Mouse (Mus musculus) liver, embryonic 16.5 days (tissue): Measurements from ENCODE around the gene Tbrg4. TPM values are rescaled to one million over a fixed set of nuclear protein-coding genes. Genes with fewer than 3 reads are reported as not detected.

Source experiments
- ATAC-seq: fragments of 200-750 bp; cut with Nextera tagmentation; 2 replicates; pipeline ENCODE4 v1.8.0; 2017; ENCODE audit warnings: low read depth, mild to moderate bottlenecking, moderate number of reproducible peaks, moderate library complexity
- H3K27ac ChIP-seq: fragments of 300-500 bp; sonication (generic); 2 replicates; pipeline ENCODE4 v1.5.1; 2014; ENCODE audit warnings: mild to moderate bottlenecking, low read length
- H3K27me3 ChIP-seq: fragments of 300-500 bp; sonication (generic); 2 replicates; pipeline ENCODE4 v1.6.1; 2014; ENCODE audit warnings: low read depth, low read length, mixed read lengths; ENCODE audit not compliant: control insufficient read depth, insufficient read depth
- H3K36me3 ChIP-seq: fragments of 300-500 bp; sonication (generic); 2 replicates; pipeline ENCODE4 v1.6.1; 2014; ENCODE audit warnings: mild to moderate bottlenecking; ENCODE audit not compliant: control insufficient read depth, insufficient read depth
- H3K4me1 ChIP-seq: fragments of 300-500 bp; sonication (generic); 2 replicates; pipeline ENCODE4 v1.6.1; 2014; ENCODE audit warnings: low read depth, low read length, mixed read lengths; ENCODE audit not compliant: control insufficient read depth
- H3K4me2 ChIP-seq: fragments of 300-500 bp; sonication (generic); 2 replicates; pipeline ENCODE4 v1.6.1; 2014; ENCODE audit warnings: low read depth, low read length, mixed read lengths
- H3K4me3 ChIP-seq: fragments of 300-500 bp; sonication (generic); 2 replicates; pipeline ENCODE4 v1.5.1; 2014; ENCODE audit warnings: low read depth, mild to moderate bottlenecking, low read length
- H3K9ac ChIP-seq: fragments of 300-500 bp; sonication (generic); 2 replicates; pipeline ENCODE4 v1.6.1; 2014; ENCODE audit warnings: low read depth, low read length
- H3K9me3 ChIP-seq: fragments of 300-500 bp; sonication (generic); replicated peaks from 2 replicates; pipeline ENCODE4 v1.6.1; 2016; ENCODE audit warnings: low read length; ENCODE audit not compliant: control insufficient read depth
- WGBS: fragments of 180-500 bp; shearing (Covaris S2); extraction: QIAGEN DNeasy Blood & Tissue Kit; methylation state at CpG from one replicate; pipeline ENCODE4 v1.1.7; 2014; ENCODE audit not compliant: insufficient replicate concordance; 5-methylcytosine and 5-hydroxymethylcytosine counted together
- polyA plus RNA-seq: library from polyadenylated mRNA; unstranded; fragments of >200 nt; fragmentation: Nextera tagmentation; extraction: Ambion mirVana; gene quantifications from 2 replicates; pipeline ENCODE4 v1.2.1, GENCODE M21; 2015

The Tbrg4 gene
- polyA plus RNA-seq, 1 experiment from 2014 or later, result 28.6 TPM

- no peak for ATAC-seq
- no peak overlapping the region for H3K9ac ChIP-seq
- no peaks in the 10 kb centered on the region for H3K9me3 ChIP-seq
- H3K27me3 ChIP-seq, result no peaks in the 10 kb centered on the region
- H3K27ac ChIP-seq, result no peak overlapping the region
- peaks cover 3% of the 10 kb centered on the region for H3K36me3 ChIP-seq
- peaks cover 17% of the 10 kb centered on the region for H3K4me1 ChIP-seq
- no peak overlapping the region for H3K4me3 ChIP-seq
- no peak overlapping the region for H3K4me2 ChIP-seq
- WGBS, result 41% methylated on average over 3 of the region's 3 CpGs
Measured at GRCm38 (mm10) chr11:6569410-6569777, 56.5 kb downstream of the Tbrg4 start.

- Histone ChIP-seq H3K36me3 (peaks cover 2% of the 10 kb centered on the region), H3K4me3 (no peak overlapping the region), H3K9me3 (no peaks in the 10 kb centered on the region), H3K4me2 (no peak overlapping the region), H3K27ac (no peak overlapping the region), H3K4me1 (peaks cover 17% of the 10 kb centered on the region), H3K27me3 (no peaks in the 10 kb centered on the region), H3K9ac (no peak overlapping the region)
- WGBS, result 40% methylated on average over 11 of the region's 11 CpGs
- 0 out of 2 replicates have a peak, but pooled peaks have one; percentile 6 for ATAC-seq
Measured at GRCm38 (mm10) chr11:6568584-6569409, 57.1 kb downstream of the Tbrg4 start.

- H3K27ac ChIP-seq, result no peak overlapping the region; the same call in 1 of the 2 replicates
- no peak overlapping the region for H3K4me3 ChIP-seq
- no peak overlapping the region for H3K4me2 ChIP-seq
- H3K36me3 ChIP-seq, result no peaks in the 10 kb centered on the region; the same call in 1 of the 2 replicates
- peaks cover 17% of the 10 kb centered on the region for H3K4me1 ChIP-seq
- no peaks in the 10 kb centered on the region for H3K27me3 ChIP-seq
- WGBS, result 30% methylated on average over 8 of the region's 8 CpGs
- peak; percentile 31; the same call in 1 of the 2 replicates for ATAC-seq
- H3K9ac ChIP-seq, result no peak overlapping the region
- no peaks in the 10 kb centered on the region for H3K9me3 ChIP-seq
Measured at GRCm38 (mm10) chr11:6567951-6568350, 57.9 kb downstream of the Tbrg4 start.

GRCm38 (mm10) chr11:6566496-6566895, 59.4 kb downstream of the Tbrg4 start:
- Histone ChIP-seq H3K4me3 (no peak overlapping the region), H3K9ac (no peak overlapping the region)

More at GRCm38 (mm10) chr11:6566496-6566895, 59.4 kb downstream of the Tbrg4 start:
- Histone ChIP-seq H3K4me2 (no peak overlapping the region), H3K27me3 (no peaks in the 10 kb centered on the region), H3K27ac (no peak overlapping the region), H3K9me3 (no peaks in the 10 kb centered on the region), H3K4me1 (peaks cover 17% of the 10 kb centered on the region), H3K36me3 (no peaks in the 10 kb centered on the region)
- no peak for ATAC-seq
- whole genome bisulfite sequencing, result 39% methylated on average over 4 of the region's 4 CpGs

Other genes with a start within 250 kb of the Tbrg4 start
- gene Zmiz2, start 237.0 kb downstream of the Tbrg4 start, polyA plus RNA-seq, result 3.3 and 3.7 TPM in 2 replicates
- 2,023 and 2,306 TPM in 2 replicates for gene Ppia, start 210.6 kb downstream of the Tbrg4 start, polyA plus RNA-seq
- gene H2afv, start 181.6 kb downstream of the Tbrg4 start, polyA plus RNA-seq, result 116 and 120 TPM in 2 replicates
- 7.3 TPM in 2 replicates for gene Purb, start 150.2 kb downstream of the Tbrg4 start, polyA plus RNA-seq
- 8.5 and 8.7 TPM in 2 replicates for gene Myo1g, start 105.1 kb downstream of the Tbrg4 start, polyA plus RNA-seq
- 34.5 and 36.0 TPM in 2 replicates for gene Ccm2, start 79.2 kb downstream of the Tbrg4 start, polyA plus RNA-seq
- 3.2 and 3.6 TPM in 2 replicates for gene Nacad, start 20.0 kb downstream of the Tbrg4 start, polyA plus RNA-seq
- gene Wap, start 12.6 kb upstream of the Tbrg4 start, polyA plus RNA-seq, result not detected in 2 replicates
- 0.31 TPM in 1 of 2 replicates, not detected in the other for gene Ramp3, start 32.5 kb upstream of the Tbrg4 start, polyA plus RNA-seq
- gene Gm11983, start 211.6 kb upstream of the Tbrg4 start, polyA plus RNA-seq, result not detected in 2 replicates